Mouse (Mus musculus) right cerebral cortex, adult 18-20 months (tissue): Measurements from ENCODE around the gene Galnt16.
A peak's percentile ranks its signal among the peaks of the same experiment; 100 is the strongest.

Source experiments
- DNase-seq: peaks from one replicate; pipeline ENCODE4 v3.0.0; 2022; ENCODE audit warnings: mixed read lengths

Gene Galnt16

DNA sequence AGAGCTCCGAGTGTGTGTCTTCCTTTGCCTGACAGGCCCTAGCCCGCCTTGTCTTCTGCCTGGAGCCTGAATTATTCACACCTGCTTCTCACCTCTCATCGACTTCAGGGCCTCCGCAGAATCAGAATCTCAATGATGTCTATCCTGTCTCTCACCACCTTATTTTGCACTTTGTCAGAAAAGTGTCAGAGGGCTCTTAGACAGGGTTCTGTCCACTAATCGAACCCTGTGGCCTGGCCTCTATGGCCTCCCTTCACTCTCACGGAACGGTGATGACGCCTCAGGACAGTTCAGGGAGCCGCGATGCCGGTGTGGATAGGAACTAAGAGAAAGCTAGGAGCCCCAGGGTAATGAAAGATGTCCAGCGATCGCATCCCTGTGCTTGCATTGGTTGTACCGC, at the start of gene Galnt16:
Galnt16 (plus strand) TSS at position 301 of the 400 bp plus-strand sequence.
- DNase-seq, result no peak

DNA sequence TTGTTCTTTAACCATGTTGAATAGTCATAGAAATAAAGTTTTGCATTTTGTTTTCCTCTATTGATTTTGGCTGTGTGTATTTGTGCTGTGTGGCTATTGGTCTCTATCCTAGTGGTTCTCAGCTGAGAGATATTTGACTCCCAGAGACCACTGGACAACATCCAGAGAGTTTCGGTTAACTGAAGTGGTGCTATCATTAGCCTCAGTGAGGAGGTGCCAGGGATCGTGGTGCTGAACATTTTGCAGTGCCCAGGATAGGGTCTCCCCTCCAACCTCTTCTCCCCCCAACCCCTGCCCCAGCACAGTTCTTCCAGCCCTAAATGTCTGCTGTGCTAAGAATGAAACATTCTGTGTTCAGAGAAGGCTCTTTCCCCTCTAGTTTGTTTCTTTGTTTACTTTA, 47.9 kb upstream of the Galnt16 start:
- no peak for DNase-seq

DNA sequence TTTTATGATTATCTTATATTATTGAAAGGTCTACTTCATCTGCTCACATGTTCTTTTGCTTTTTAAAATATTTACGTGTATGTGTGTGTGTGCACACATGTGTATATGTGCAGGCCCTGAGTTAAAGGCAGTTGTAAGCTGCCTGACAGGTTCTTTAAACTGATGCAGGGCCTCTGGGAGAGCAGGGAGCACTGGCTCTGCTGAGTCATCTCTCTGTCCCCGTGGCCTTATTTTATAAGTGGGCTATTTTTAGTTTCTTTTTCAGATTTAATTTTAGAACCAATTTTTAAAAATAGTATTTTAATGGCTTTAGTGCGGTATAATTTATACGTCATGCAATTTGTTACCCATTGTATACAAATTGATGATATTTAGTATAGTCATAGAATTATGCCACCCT, 46.2 kb upstream of the Galnt16 start:
- no peak for DNase-seq

- no peak for DNase-seq
These were observed 44.3 kb upstream of the Galnt16 start for GRCm38 (mm10) chr12:80473731-80474130.

DNA sequence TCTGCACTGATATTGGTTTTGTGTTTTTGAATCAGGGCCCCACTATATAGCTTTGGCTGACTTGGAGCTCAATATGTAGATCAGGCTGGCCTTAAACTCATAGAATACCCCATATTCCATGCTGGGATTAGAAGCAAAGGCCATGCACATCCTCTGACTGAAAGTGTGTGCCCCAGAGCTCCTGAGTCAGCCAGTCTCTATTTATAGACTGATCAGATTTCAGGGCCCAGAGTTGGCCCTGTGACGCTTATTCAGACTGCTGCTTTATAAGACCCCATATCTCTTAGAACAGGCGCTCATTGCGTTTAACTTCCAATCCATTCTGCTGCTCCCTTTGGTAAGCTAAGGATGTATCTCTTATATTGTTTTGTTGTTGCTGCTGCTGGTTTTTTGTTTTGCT, 38.1 kb upstream of the Galnt16 start:
- DNase-seq, result no peak

GRCm38 (mm10) chr12:80483397-80483796, 34.7 kb upstream of the Galnt16 start:
- no peak for DNase-seq

GRCm38 (mm10) chr12:80493311-80493710, 24.8 kb upstream of the Galnt16 start:
- no peak for DNase-seq

- no peak for DNase-seq
These were observed 22.4 kb upstream of the Galnt16 start for GRCm38 (mm10) chr12:80495691-80496090.

DNA sequence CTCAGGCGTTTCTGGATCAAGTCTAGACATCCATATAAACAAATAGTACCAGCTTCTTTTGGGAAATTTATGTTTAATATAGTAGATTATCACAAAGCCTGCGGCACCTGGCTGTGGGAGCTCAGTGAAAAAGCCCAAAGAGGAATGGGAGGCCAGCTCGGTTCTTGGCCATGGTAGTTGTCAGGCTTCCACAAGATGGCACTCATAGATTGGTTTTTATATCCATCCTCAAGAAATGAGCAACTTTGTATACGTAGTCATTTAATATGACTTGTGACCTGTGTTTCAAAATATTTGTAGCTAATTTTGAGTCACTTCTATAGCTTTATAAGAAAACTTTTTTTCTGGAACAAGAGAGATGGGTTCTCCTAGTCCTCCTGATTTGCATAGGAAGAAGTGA, 19.7 kb upstream of the Galnt16 start:
- no peak for DNase-seq

DNA sequence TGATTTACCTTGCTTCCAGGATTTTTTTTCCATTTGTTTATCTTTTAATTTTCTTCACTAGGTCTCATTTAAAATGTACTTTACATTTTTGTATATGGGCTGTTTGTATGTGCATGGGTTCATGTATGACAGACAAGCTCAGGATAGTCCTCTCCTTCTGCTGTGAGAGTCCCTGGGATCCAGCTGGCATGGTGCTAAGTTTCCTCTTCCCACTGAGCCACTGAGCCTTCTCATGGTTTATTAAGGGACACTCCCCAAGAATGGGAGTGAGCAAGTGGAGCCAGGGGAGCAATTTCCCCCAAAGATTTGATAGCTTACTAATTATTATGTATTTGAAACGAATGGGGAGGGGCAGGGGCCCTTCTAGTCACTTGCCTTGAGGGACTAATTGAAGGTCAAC, 17.6 kb upstream of the Galnt16 start:
- no peak for DNase-seq

GRCm38 (mm10) chr12:80504718-80505117, 13.4 kb upstream of the Galnt16 start:
- DNase-seq, result no peak

DNA sequence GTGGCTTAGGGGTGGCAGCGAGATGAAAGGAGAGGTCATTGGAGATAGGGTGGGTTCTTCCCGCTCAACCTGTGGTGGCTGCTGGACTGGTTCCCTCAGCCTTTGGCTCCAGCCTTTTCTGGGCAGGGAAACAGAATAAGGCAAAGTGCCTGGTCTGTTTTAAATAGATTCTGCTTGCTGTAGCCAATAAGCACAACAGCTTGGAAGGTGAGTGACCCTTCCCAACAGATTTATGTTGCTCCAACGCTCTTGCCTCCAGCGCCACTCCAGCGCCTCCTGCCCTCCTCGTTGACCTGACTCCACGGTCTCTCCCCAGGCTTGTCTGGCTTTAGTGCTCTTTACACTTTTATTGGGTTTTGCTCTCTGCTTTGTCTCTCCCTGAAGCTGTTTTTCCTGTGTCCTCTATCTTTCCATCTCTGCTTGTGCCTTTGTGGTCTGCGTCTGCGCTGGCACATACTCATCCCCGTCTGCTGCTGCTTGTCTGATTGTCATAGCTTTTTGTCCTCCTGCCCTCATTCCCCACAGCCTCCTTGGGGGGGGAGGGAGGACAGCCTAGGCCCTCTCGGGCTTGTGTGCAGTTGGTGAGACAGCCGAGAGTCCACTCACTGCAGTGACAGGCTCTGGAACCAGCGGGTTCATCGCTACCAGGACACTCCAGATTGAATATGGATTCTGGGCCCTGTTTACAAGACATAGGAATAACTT, 10.9 kb upstream of the Galnt16 start:
- DNase-seq, result no peak

GRCm38 (mm10) chr12:80518393-80518756, 298 bp downstream of the Galnt16 start:
- no peak for DNase-seq

DNA sequence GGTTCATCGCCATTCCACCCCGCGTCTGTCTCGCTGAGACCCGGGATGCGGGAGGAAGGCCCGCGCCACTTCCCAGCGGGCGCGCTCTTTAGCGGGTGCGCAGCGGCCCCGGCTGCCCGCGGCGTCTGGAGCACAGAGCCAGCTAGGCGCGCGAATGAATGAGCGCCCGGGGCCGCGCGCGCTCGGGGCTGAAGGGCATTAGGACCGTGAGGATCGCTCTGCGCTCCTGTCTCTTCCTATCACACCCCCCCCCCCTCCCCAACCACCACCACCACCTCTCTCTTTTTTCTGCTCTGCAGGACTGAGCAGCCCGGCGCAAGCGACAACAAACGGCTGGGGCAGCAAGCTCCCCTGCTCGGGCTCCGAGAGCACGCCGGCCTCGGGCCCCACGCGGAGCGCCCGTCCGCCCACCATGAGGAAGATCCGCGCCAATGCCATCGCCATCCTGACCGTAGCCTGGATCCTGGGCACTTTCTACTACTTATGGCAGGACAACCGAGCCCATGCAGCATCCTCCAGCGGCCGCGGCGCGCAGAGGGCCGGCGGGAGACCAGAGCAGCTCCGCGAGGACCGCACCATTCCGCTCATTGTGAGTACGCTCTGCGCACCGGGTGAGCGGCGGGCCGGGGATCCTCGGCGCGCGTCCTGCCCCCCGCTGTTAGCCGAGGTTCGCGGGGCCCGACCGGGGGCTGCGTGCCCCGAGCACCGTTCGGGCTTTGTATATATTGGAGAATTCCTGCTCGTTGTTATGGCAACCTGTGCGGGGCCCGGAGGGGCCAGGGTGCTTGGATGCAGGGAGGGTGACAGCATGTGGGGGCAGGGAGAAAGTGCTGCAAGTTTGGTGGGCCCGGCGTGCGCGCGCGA, 912 bp downstream of the Galnt16 start:
- peak; percentile 73 for DNase-seq

GRCm38 (mm10) chr12:80519621-80520332, 1.7 kb downstream of the Galnt16 start:
- DNase-seq, result peak; percentile 66

DNA sequence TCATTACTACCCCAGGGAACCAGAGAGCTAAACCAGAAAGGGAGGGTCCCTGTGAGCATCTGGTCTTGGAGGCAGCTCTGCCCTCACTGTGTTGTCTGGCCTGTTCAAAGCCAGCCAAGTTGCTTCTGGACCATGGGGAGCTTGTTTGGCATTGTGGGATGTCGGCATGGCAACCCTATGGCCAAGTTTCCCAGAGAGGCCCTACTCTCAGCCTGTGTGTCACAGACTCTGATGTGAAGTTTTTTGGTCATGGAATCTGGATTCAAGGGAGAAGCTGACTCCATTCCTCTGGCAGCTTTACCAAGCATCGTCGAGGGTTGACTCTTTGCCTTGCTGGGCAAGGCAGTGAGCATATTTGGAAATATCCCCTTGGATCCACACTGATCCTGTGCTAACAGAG, 3.9 kb downstream of the Galnt16 start:
- DNase-seq, result no peak

DNA sequence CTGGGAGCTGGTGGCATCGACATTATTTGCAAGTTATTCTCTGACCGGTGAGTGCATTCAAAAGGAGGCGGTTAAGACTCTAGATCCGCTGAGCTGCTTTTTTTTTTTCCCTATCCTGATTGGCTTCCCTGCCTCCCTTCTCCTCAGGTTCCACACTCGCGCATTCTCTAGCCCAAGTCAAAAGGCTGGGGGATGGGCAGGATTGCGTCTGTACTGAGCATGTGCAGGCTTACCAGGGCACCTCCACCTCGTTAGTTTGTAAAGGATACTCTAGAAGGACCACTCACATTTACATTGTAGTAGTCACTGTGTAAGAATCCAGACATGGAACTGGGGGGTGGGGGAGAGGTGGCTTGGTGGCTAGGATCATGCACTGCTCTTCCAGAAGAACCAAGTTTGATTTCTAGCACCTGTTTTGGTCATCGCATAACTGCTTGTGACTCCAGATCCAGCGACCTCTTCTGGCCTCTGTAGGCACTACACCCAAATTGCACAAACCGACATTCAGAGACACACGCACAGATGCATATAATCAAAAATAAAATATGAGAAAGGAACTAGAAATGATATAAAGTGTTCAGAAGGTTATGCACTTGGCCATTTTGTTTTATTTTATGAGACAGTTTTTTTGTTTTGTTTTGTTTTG, 6.3 kb downstream of the Galnt16 start:
- DNase-seq, result no peak

- DNase-seq, result no peak
These were observed 7.4 kb downstream of the Galnt16 start for GRCm38 (mm10) chr12:80525513-80525912.

- DNase-seq, result no peak
These were observed 8.4 kb downstream of the Galnt16 start for GRCm38 (mm10) chr12:80526511-80526910.

GRCm38 (mm10) chr12:80527727-80528389, 9.8 kb downstream of the Galnt16 start:
- DNase-seq, result peak; percentile 60

DNA sequence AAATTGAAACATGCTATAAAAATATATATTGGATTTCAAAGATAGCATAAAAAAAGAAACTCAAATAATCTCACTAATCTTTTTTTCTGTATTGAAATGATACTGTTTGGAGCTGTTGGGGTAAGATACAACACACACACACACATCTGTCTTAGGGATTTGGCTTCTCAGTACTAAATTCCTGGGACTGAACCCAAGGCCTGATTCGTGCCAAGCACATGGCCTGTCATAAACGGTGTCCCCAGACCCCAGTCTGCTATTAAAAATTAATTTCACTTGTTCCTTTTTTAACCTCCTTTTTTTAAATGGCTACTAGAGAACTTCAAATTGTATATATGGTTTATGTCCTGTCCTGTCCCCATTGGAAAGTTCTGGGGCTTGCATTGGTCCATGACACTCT, 12.0 kb downstream of the Galnt16 start:
- no peak for DNase-seq

- no peak for DNase-seq
These were observed 12.6 kb downstream of the Galnt16 start for GRCm38 (mm10) chr12:80530630-80531029.

DNA sequence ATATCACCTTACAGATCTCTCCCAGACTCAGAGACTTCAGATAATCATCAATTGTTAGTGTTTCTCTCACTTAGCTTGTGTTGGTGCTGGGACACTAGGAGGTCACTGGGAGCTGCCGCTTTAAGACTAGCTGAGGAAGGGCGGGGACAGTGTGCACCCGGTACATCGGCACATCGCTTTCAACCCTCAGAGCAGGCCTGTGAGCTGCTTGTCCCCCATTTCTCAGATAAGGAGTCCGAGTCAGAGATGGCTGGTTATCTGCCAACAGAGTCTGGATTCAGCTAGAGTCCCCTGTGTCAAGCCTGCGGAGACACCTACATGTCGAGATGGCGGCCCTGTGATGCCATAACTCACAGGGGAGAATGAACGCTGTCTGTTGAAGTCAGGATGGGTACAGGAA, 13.5 kb downstream of the Galnt16 start:
- no peak for DNase-seq
